ENCODE assay signal across 38 mouse cellular contexts in the genomic region with DNA sequence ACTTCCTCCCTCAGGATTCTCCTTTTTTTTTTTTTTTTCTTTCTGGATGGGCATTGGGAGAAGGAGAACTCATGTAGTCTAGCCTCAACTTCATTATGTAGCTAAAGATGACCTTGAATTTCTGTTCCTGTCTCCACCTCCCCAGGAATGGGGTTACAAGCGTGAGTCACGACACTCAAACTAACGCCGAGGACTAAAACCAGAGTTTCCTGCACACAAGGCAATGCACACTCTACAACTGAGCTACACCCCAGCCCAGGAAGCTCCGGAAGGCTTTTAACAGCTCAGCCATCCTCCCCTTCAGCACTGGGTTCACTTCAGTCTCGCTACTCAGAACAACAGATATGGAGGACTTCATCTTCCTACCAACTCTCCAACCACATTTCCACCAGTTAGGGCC. TPM values are rescaled to one million over a fixed set of nuclear protein-coding genes. Genes with fewer than 3 reads are reported as not detected.
"Had no signal": no experiment of that assay in that cellular context is flagged by ENCODE, and none has a peak within 500 bp of the region (broad histone marks: within the 10 kb centered on the region; RNA-seq: fewer than 3 reads in every experiment).

No protein-coding gene starts in this region.

- H3K4me1 ChIP-seq: embryonic facial prominence, embryonic 10.5 days; embryonic facial prominence, embryonic 12.5 days; embryonic facial prominence, embryonic 13.5 days; embryonic facial prominence, embryonic 15.5 days had no signal

- ATAC-seq: forebrain, embryonic 13.5 days; forebrain, embryonic 14.5 days; forebrain, embryonic 15.5 days; forebrain, embryonic 16.5 days; forebrain, postnatal 0 days had no signal

- H3K27me3 ChIP-seq: embryonic facial prominence, embryonic 12.5 days; embryonic facial prominence, embryonic 13.5 days; embryonic facial prominence, embryonic 15.5 days; forebrain, embryonic 12.5 days; forebrain, embryonic 13.5 days; forebrain, embryonic 15.5 days had no signal

- H3K4me2 ChIP-seq: embryonic facial prominence, embryonic 12.5 days; embryonic facial prominence, embryonic 13.5 days; embryonic facial prominence, embryonic 15.5 days; forebrain, embryonic 12.5 days; forebrain, embryonic 13.5 days; forebrain, embryonic 15.5 days had no signal

- H3K36me3 ChIP-seq: embryonic facial prominence, embryonic 10.5 days; embryonic facial prominence, embryonic 12.5 days; embryonic facial prominence, embryonic 13.5 days; embryonic facial prominence, embryonic 15.5 days; forebrain, embryonic 10.5 days; forebrain, embryonic 12.5 days; forebrain, embryonic 15.5 days had no signal

- H3K27ac ChIP-seq: embryonic facial prominence, embryonic 10.5 days; embryonic facial prominence, embryonic 12.5 days; embryonic facial prominence, embryonic 13.5 days; embryonic facial prominence, embryonic 15.5 days; forebrain, embryonic 10.5 days; forebrain, embryonic 12.5 days; forebrain, embryonic 13.5 days; forebrain, embryonic 15.5 days; gastrocnemius, adult 2 months; heart, adult 2 months had no signal

- DNase-seq: cerebellum, adult 8-10 months; cerebellum, adult 9-10 months; cerebellum, adult 9-11 months; cerebellum, postnatal 10 days; cerebellum, postnatal 14 days; cerebellum, postnatal 25 days; cerebellum, postnatal 36 days; embryo, embryonic 11 days; forebrain, postnatal 0 days; gastrocnemius, adult 2 months; gastrocnemius, postnatal 10 days; gastrocnemius, postnatal 14 days; gastrocnemius, postnatal 25 days; gastrocnemius, postnatal 36 days; heart, adult 18-20 months; heart, adult 2 months had no signal

- H3K4me3 ChIP-seq: embryonic facial prominence, embryonic 10.5 days; embryonic facial prominence, embryonic 12.5 days; embryonic facial prominence, embryonic 13.5 days; embryonic facial prominence, embryonic 15.5 days; erythroblast, embryonic 14.5 days; forebrain, embryonic 10.5 days; forebrain, embryonic 12.5 days; forebrain, embryonic 13.5 days; forebrain, embryonic 15.5 days; gastrocnemius, adult 2 months; heart, adult 2 months had no signal

- H3K9me3 ChIP-seq: embryonic facial prominence, embryonic 10.5 days; embryonic facial prominence, embryonic 12.5 days; embryonic facial prominence, embryonic 13.5 days; embryonic facial prominence, embryonic 15.5 days; forebrain, embryonic 10.5 days; forebrain, embryonic 12.5 days; forebrain, embryonic 13.5 days; forebrain, embryonic 15.5 days had no signal

- H3K9ac ChIP-seq: embryonic facial prominence, embryonic 12.5 days; embryonic facial prominence, embryonic 13.5 days; embryonic facial prominence, embryonic 15.5 days; forebrain, embryonic 12.5 days; forebrain, embryonic 13.5 days; forebrain, embryonic 15.5 days; forebrain, postnatal 0 days had no signal

RNA-seq across cellular contexts. Expression of a gene that starts 3.6 kb away (rescaled TPM):
- total RNA-seq: common myeloid progenitor, adult 5-6 weeks; forebrain, postnatal 0 days; gastrocnemius, adult 18-20 months; gastrocnemius, adult 2 months; gastrocnemius, adult 8-10 months; gastrocnemius, postnatal 10 days; gastrocnemius, postnatal 14 days; gastrocnemius, postnatal 25 days; gastrocnemius, postnatal 36 days; gastrocnemius, postnatal 4 days; granulocyte monocyte progenitor cell, adult 5-6 weeks; heart, adult 18-20 months; heart, adult 2 months had no signal
- polyA plus RNA-seq: cortical plate, adult 2 months; embryonic facial prominence, embryonic 10.5 days; embryonic facial prominence, embryonic 11.5 days; embryonic facial prominence, embryonic 12.5 days; embryonic facial prominence, embryonic 13.5 days; embryonic facial prominence, embryonic 14.5 days; erythroblast, embryonic 14.5 days; forebrain, embryonic 10.5 days; forebrain, embryonic 11.5 days; forebrain, embryonic 12.5 days; forebrain, embryonic 13.5 days; forebrain, embryonic 14.5 days; forebrain, embryonic 15.5 days; forebrain, embryonic 16.5 days; forebrain, postnatal 0 days; frontal cortex, adult 2 months; gonadal fat pad, adult 2 months; heart, adult 2 months had no signal

RNA-seq across cellular contexts. Expression of a gene that starts 18.1 kb away (rescaled TPM):
- total RNA-seq: common myeloid progenitor, adult 5-6 weeks; gastrocnemius, adult 2 months; gastrocnemius, postnatal 25 days; gastrocnemius, postnatal 36 days; granulocyte monocyte progenitor cell, adult 5-6 weeks had no signal
- polyA plus RNA-seq: erythroblast, embryonic 14.5 days had no signal
